Mouse (Mus musculus) thymus, adult 2 months (tissue): ENCODE results near the gene Zbtb20. TPM values are rescaled to one million over a fixed set of nuclear protein-coding genes. Genes with fewer than 3 reads are reported as not detected.

Experiments
- DNase-seq: peaks from one replicate; pipeline ENCODE4 v3.0.0; 2021
- H3K27ac ChIP-seq: fragments of 200-500 bp; 2 replicates; pipeline ENCODE4 v1.5.1; 2012; ENCODE audit warnings: low read length, control low read depth; ENCODE audit not compliant: control insufficient read depth, insufficient read depth
- H3K27me3 ChIP-seq: fragments of 200-500 bp; 2 replicates; pipeline ENCODE4 v1.6.1; 2012; ENCODE audit warnings: mild to moderate bottlenecking, low read length, moderate library complexity, mixed read lengths; ENCODE audit not compliant: control insufficient read depth, insufficient read depth
- H3K36me3 ChIP-seq: fragments of 200-500 bp; 2 replicates; pipeline ENCODE4 v1.6.1; 2012; ENCODE audit warnings: mild to moderate bottlenecking, low read length, moderate library complexity; ENCODE audit not compliant: control insufficient read depth, insufficient read depth
- H3K4me1 ChIP-seq: fragments of 200-500 bp; replicated peaks from 2 replicates; pipeline ENCODE4 v1.6.1; 2012; ENCODE audit warnings: low read length; ENCODE audit not compliant: control insufficient read depth, insufficient read depth
- H3K4me3 ChIP-seq: fragments of 200-500 bp; 2 replicates; pipeline ENCODE4 v1.5.1; 2012; ENCODE audit warnings: mild to moderate bottlenecking, low read length, control low read depth, moderate library complexity; ENCODE audit not compliant: control insufficient read depth, insufficient read depth
- CTCF ChIP-seq: fragments of 200-500 bp; IDR thresholded peaks from 2 replicates; pipeline ENCODE4 v1.5.1; 2012; ENCODE audit warnings: mild to moderate bottlenecking, control low read depth, low read length, moderate library complexity, borderline replicate concordance; ENCODE audit not compliant: control insufficient read depth, poor library complexity, insufficient read depth; ENCODE audit errors: extremely low read depth
- POLR2A ChIP-seq: fragments of 200-500 bp; IDR thresholded peaks from 2 replicates; pipeline ENCODE4 v1.6.1; 2012; ENCODE audit warnings: mild to moderate bottlenecking, low read length, control low read depth, moderate library complexity; ENCODE audit not compliant: control insufficient read depth, poor library complexity, insufficient read depth; ENCODE audit errors: extremely low read depth
- WGBS: fragments of 180-500 bp; shearing (Covaris S2); methylation state at CpG from one replicate; pipeline ENCODE4 v1.1.7; 2018; 5-methylcytosine and 5-hydroxymethylcytosine counted together
- polyA plus RNA-seq: library from polyadenylated mRNA; depleted of rRNA; stranded (reverse); fragments of >200 nt; gene quantifications from 2 replicates; pipeline ENCODE4 v1.2.3, GENCODE M21; 2012

Zbtb20 gene
- polyA plus RNA-seq, 1 experiment = 19.1 TPM

- H3K27ac ChIP-seq = no peak overlapping the region
- DNase-seq = no peak
- H3K4me3 ChIP-seq = no peak overlapping the region
- WGBS = 65% methylated on average over 3 of the region's 3 CpGs
- no peaks in the 10 kb centered on the region for H3K36me3 ChIP-seq
- peaks cover 4% of the 10 kb centered on the region for H3K4me1 ChIP-seq
- TF ChIP-seq POLR2A = no peak
- TF ChIP-seq CTCF = no peak
- H3K27me3 ChIP-seq = no peaks in the 10 kb centered on the region
Observed at GRCm38 (mm10) chr16:43650355-43651080, 774.8 kb downstream of the Zbtb20 start.

- no peak overlapping the region for H3K27ac ChIP-seq
- 92% methylated on average over 2 of the region's 2 CpGs for WGBS
- H3K27me3 ChIP-seq = no peaks in the 10 kb centered on the region
- H3K4me3 ChIP-seq = no peak overlapping the region
- H3K4me1 ChIP-seq = peaks cover 4% of the 10 kb centered on the region
- no peak for DNase-seq
- TF ChIP-seq CTCF = no peak
- TF ChIP-seq POLR2A = no peak
- no peaks in the 10 kb centered on the region for H3K36me3 ChIP-seq
Observed at GRCm38 (mm10) chr16:43653288-43653687, 777.6 kb downstream of the Zbtb20 start.

GRCm38 (mm10) chr16:43654269-43654668, 778.6 kb downstream of the Zbtb20 start:
- peaks cover 4% of the 10 kb centered on the region for H3K4me1 ChIP-seq
- TF ChIP-seq CTCF = no peak
- no peak for TF ChIP-seq POLR2A
- WGBS = 80% methylated on average over 3 of the region's 3 CpGs

GRCm38 (mm10) chr16:43655183-43655787, 779.6 kb downstream of the Zbtb20 start:
- Histone ChIP-seq H3K4me1 (peaks cover 4% of the 10 kb centered on the region), H3K4me3 (no peak overlapping the region), H3K36me3 (no peaks in the 10 kb centered on the region), H3K27ac (no peak overlapping the region), H3K27me3 (no peaks in the 10 kb centered on the region)
- DNase-seq = no peak
- 47% methylated on average over 6 of the region's 6 CpGs for WGBS
- TF ChIP-seq POLR2A (no peak), CTCF (no peak)

More at GRCm38 (mm10) chr16:43654269-43654668, 778.6 kb downstream of the Zbtb20 start:
- no peak for DNase-seq
- no peak overlapping the region for H3K27ac ChIP-seq
- no peaks in the 10 kb centered on the region for H3K36me3 ChIP-seq
- no peak overlapping the region for H3K4me3 ChIP-seq
- H3K27me3 ChIP-seq = no peaks in the 10 kb centered on the region

- Histone ChIP-seq H3K4me1 (peaks cover 10% of the 10 kb centered on the region), H3K4me3 (no peak overlapping the region), H3K27me3 (no peaks in the 10 kb centered on the region), H3K27ac (no peak overlapping the region), H3K36me3 (no peaks in the 10 kb centered on the region)
- TF ChIP-seq CTCF = no peak
- TF ChIP-seq POLR2A = no peak
- DNase-seq = no peak
- WGBS = 96% methylated on average over 5 of the region's 5 CpGs
Observed at GRCm38 (mm10) chr16:43661576-43661975, 785.9 kb downstream of the Zbtb20 start.

GRCm38 (mm10) chr16:43662124-43663004, 786.7 kb downstream of the Zbtb20 start:
- DNase-seq = no peak
- Histone ChIP-seq H3K4me3 (no peak overlapping the region), H3K4me1 (peaks cover 10% of the 10 kb centered on the region), H3K36me3 (no peaks in the 10 kb centered on the region), H3K27me3 (no peaks in the 10 kb centered on the region), H3K27ac (no peak overlapping the region)
- TF ChIP-seq CTCF = no peak
- no peak for TF ChIP-seq POLR2A
- 80% methylated on average over 10 of the region's 10 CpGs for WGBS
